Mouse (Mus musculus) CD8-positive naive resting alpha-beta T cell, adult 2 months (primary cell): ENCODE measurements around the gene Gpr160.
A peak's percentile ranks its signal among the peaks of the same experiment; 100 is the strongest.
"Not testable (repeated sequence)": the region's sequence is repeated elsewhere in the genome, so short reads cannot be mapped to it uniquely, and the experiment has no call there.

Experiments
- DNase-seq, 2 experiments: peaks; one replicate each; pipeline ENCODE4 v3.0.0; 2022; ENCODE audit warnings: low read depth in 2 of 2, low spot score in 2 of 2

Gene Gpr160

GRCm38 (mm10) chr3:30855604-30856458, at the start of gene Gpr160:
Gpr160 (plus strand) TSS chr3:30855950.
- peak; percentile 68 to 80 for DNase-seq

GRCm38 (mm10) chr3:30812881-30813280, 42.9 kb upstream of the Gpr160 start:
- no peak for DNase-seq

- no peak for DNase-seq
Measured at GRCm38 (mm10) chr3:30818630-30819125, 37.1 kb upstream of the Gpr160 start.

- no peak for DNase-seq
Measured at GRCm38 (mm10) chr3:30822163-30822562, 33.6 kb upstream of the Gpr160 start.

GRCm38 (mm10) chr3:30826069-30826468, 29.7 kb upstream of the Gpr160 start:
- no peak for DNase-seq

GRCm38 (mm10) chr3:30831848-30832606, 23.7 kb upstream of the Gpr160 start:
- DNase-seq: no peak

GRCm38 (mm10) chr3:30833254-30833653, 22.5 kb upstream of the Gpr160 start:
- no peak for DNase-seq

GRCm38 (mm10) chr3:30845755-30846154, 10.0 kb upstream of the Gpr160 start:
- no peak for DNase-seq

GRCm38 (mm10) chr3:30847413-30847812, 8.3 kb upstream of the Gpr160 start:
- DNase-seq: no peak

- no peak for DNase-seq
Measured at GRCm38 (mm10) chr3:30851422-30851821, 4.3 kb upstream of the Gpr160 start.

- DNase-seq: no peak
Measured at GRCm38 (mm10) chr3:30853596-30853995, 2.2 kb upstream of the Gpr160 start.

GRCm38 (mm10) chr3:30859599-30859998, 3.8 kb downstream of the Gpr160 start:
- not testable (repeated sequence) for DNase-seq

GRCm38 (mm10) chr3:30860705-30861104, 5.0 kb downstream of the Gpr160 start:
- no peak for DNase-seq

GRCm38 (mm10) chr3:30863712-30864435, 8.1 kb downstream of the Gpr160 start:
- peak in 1 of 2 experiments; percentile 5 for DNase-seq

- DNase-seq: no peak
Measured at GRCm38 (mm10) chr3:30864640-30865039, 8.9 kb downstream of the Gpr160 start.

GRCm38 (mm10) chr3:30868176-30868575, 12.4 kb downstream of the Gpr160 start:
- no peak for DNase-seq

- DNase-seq: no peak
Measured at GRCm38 (mm10) chr3:30868625-30869024, 12.9 kb downstream of the Gpr160 start.

- DNase-seq: no peak
Measured at GRCm38 (mm10) chr3:30869995-30870394, 14.2 kb downstream of the Gpr160 start.

GRCm38 (mm10) chr3:30876709-30877108, 21.0 kb downstream of the Gpr160 start:
- no peak for DNase-seq

GRCm38 (mm10) chr3:30887449-30887848, 31.7 kb downstream of the Gpr160 start:
- DNase-seq: no peak

GRCm38 (mm10) chr3:30889014-30889413, 33.3 kb downstream of the Gpr160 start:
- DNase-seq: no peak
